Mouse (Mus musculus): ENCODE measurements around the gene Ssh3. TPM values are rescaled to one million over a fixed set of nuclear protein-coding genes. Genes with fewer than 3 reads are reported as not detected.

Ssh3 gene
- polyA plus RNA-seq (2012; fragmentation: generic; extraction: Trizol), result 0.17 TPM

DNA sequence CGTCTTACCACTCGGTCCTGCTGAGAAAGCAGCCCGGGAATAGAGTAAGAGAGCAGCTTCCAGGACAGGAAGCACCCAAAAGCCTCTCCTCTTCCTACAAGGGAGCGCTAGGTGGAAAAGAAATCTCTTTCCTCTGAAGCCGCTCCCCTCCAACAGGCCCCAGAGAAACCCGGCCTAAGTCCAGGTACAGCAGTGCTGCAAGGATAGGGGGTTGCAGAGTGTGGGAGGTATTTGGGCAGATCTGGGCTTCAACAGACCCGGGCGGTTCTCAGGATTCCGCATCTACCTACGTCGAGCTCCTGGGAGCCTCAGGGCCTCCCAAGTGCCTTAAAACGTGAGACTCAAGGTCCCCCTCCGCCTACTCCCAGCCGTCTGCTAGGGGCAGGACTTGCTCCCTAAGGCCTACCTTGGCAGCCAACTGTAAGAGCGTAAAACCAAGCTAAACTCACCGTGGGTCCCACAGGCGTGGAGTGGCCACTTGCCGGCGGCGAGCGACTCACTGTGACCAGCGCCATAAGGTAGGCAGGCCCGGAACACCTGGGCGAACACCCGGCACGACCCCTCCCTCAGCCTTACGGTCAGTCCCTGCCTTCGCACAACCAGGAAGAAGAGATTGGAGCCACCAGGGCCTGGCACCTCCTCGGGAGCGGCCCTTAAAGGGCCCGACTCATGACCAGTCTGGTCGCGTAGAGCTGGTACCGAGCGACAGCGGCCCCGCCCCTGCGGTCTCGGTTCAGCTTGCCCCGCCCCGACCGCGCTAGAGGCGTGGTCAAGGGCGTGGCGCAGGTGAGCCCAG is at the start of gene Ssh3:
TSS of gene Ssh3 (minus strand) at position 615 of the 796 bp plus-strand sequence.
- no peak within 1 kb of the TSS for H3ac ChIP-seq (ENCODE audit: control insufficient read depth, insufficient read length)
- H3K4me2 ChIP-seq (ENCODE audit: low read depth), result no peak within 1 kb of the TSS
- H3K27me3 ChIP-seq (ENCODE audit: control insufficient read depth, insufficient read depth, insufficient read length), result no peaks in the 10 kb centered on the region
- no peak for TF ChIP-seq MAX (IDR thresholded peaks at IDR 0.05; ENCODE audit: low read depth)
- no peak for TF ChIP-seq SRF (IDR thresholded peaks at IDR 0.05; ENCODE audit: control insufficient read depth, insufficient read length, low read depth)
- no peak for TF ChIP-seq REST (IDR thresholded peaks at IDR 0.05; ENCODE audit: insufficient read depth, insufficient read length)
- no peak for TF ChIP-seq E2F4 (IDR thresholded peaks at IDR 0.05; ENCODE audit: insufficient read depth)
- no peak for TF ChIP-seq POLR2A (IDR thresholded peaks at IDR 0.05; ENCODE audit: insufficient read length, low read depth)
- TF ChIP-seq POLR2AphosphoS2 (IDR thresholded peaks at IDR 0.05; ENCODE audit: insufficient read length, low read depth), result no peak
- TF ChIP-seq MYOD1 (IDR thresholded peaks at IDR 0.05; ENCODE audit: control insufficient read depth in 1 of 3, insufficient read length in 2 of 3, low read depth in 2 of 3), result no peak
- TF ChIP-seq TCF3 (IDR thresholded peaks at IDR 0.05; ENCODE audit: insufficient read length, low read depth), result no peak
- TF ChIP-seq CEBPB (IDR thresholded peaks at IDR 0.05; ENCODE audit: insufficient read depth, poor library complexity, severe bottlenecking), result no peak
- no peak for TF ChIP-seq TCF12 (IDR thresholded peaks at IDR 0.05; ENCODE audit: insufficient read depth, poor library complexity, severe bottlenecking)
- no peak for TF ChIP-seq MYOG (IDR thresholded peaks at IDR 0.05; ENCODE audit: control insufficient read depth in 1 of 3, insufficient read depth in 1 of 3, insufficient read length in 2 of 3, low read depth in 2 of 3)
- TF ChIP-seq USF1 (IDR thresholded peaks at IDR 0.05; ENCODE audit: low read depth), result no peak
- no peaks in the 10 kb centered on the region for H3K36me3 ChIP-seq (ENCODE audit: control insufficient read depth, insufficient read depth)
- no peak within 1 kb of the TSS for H3K4me3 ChIP-seq
- no peaks in the 10 kb centered on the region for H3K79me2 ChIP-seq (ENCODE audit: control insufficient read depth, insufficient read depth)

DNA sequence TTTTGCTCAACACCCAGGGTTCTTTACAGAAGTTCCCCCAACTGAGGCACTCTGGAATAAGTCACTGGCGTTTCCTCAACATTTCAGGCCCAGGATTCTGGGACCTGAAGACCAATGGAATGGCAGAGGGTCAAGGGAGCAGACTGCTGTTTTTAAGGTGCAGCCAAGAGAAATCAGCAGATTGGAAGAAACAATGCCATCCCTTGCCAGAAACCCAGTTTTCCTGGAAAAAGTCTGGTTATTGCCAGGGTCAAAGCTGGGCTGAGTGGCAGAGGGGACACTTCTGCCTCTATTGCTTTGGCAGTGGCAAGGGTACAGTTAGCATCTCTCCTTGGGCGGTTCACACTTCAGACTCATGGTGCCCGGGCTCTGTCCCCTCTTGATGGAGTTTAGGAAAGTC is 48.2 kb upstream of the Ssh3 start:
- no peaks in the 10 kb centered on the region for H3K27me3 ChIP-seq (ENCODE audit: control insufficient read depth, insufficient read depth, insufficient read length)
- H3K79me2 ChIP-seq (ENCODE audit: control insufficient read depth, insufficient read depth), result no peaks in the 10 kb centered on the region
- H3ac ChIP-seq (ENCODE audit: control insufficient read depth, insufficient read length), result no peak overlapping the region
- H3K4me3 ChIP-seq, result no peak overlapping the region
- peaks cover 35% of the 10 kb centered on the region for H3K36me3 ChIP-seq (ENCODE audit: control insufficient read depth, insufficient read depth)
- no peak overlapping the region for H3K4me2 ChIP-seq (ENCODE audit: low read depth)
- no peak for TF ChIP-seq MAX (IDR thresholded peaks at IDR 0.05; ENCODE audit: low read depth)
- no peak for TF ChIP-seq E2F4 (IDR thresholded peaks at IDR 0.05; ENCODE audit: insufficient read depth)
- no peak for TF ChIP-seq MYOG (IDR thresholded peaks at IDR 0.05; ENCODE audit: control insufficient read depth in 1 of 3, insufficient read depth in 1 of 3, insufficient read length in 2 of 3, low read depth in 2 of 3)
- no peak for TF ChIP-seq POLR2A (IDR thresholded peaks at IDR 0.05; ENCODE audit: insufficient read length, low read depth)
- no peak for TF ChIP-seq SRF (IDR thresholded peaks at IDR 0.05; ENCODE audit: control insufficient read depth, insufficient read length, low read depth)
- no peak for TF ChIP-seq TCF12 (IDR thresholded peaks at IDR 0.05; ENCODE audit: insufficient read depth, poor library complexity, severe bottlenecking)
- no peak for TF ChIP-seq TCF3 (IDR thresholded peaks at IDR 0.05; ENCODE audit: insufficient read length, low read depth)
- no peak for TF ChIP-seq POLR2AphosphoS2 (IDR thresholded peaks at IDR 0.05; ENCODE audit: insufficient read length, low read depth)

DNA sequence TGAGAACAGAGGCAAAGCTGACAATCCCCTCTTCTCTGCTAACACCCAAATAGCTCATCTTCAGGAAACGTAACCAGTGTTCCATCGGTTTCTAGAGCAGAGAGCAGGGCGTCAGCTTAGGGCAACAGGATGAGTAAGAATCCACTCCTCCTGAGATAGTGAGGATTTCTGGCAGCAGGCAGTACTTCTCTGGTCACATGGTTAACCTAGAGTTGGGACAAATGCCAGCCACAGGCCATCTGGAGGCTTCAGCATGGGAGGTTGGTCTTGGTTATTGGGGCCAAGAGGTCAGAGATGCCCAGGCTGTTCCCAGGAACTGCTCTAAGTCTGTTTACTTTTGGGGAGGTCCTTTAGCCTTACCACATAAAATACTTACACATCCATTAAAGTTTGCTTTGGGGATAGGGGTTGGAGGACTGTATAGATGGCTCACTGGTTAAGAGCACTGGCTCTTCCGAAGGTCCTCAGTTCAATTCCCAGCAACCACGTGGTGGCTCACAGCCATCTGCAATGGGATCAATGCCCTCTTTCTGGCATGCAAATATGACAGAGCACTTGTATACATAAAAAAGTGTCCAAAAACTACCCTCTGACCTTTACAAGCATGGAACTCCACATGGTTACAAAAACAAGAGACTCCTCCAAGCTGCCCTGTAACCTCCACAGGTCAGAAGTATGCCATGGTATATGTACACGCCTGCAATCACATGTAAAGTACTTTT is 46.4 kb upstream of the Ssh3 start:
- Histone ChIP-seq H3K4me2 (ENCODE audit: low read depth) (peak overlapping the region; percentile 55), H3K27me3 (ENCODE audit: control insufficient read depth, insufficient read depth, insufficient read length) (no peaks in the 10 kb centered on the region), H3K79me2 (ENCODE audit: control insufficient read depth, insufficient read depth) (no peaks in the 10 kb centered on the region), H3K4me3 (no peak overlapping the region), H3K36me3 (ENCODE audit: control insufficient read depth, insufficient read depth) (peaks cover 25% of the 10 kb centered on the region), H3ac (ENCODE audit: control insufficient read depth, insufficient read length) (no peak overlapping the region)
- peak; percentile 89 for TF ChIP-seq USF1 (IDR thresholded peaks at IDR 0.05; ENCODE audit: low read depth)
- no peak for TF ChIP-seq CEBPB (IDR thresholded peaks at IDR 0.05; ENCODE audit: insufficient read depth, poor library complexity, severe bottlenecking)
- TF ChIP-seq MAX (IDR thresholded peaks at IDR 0.05; ENCODE audit: low read depth), result no peak
- peak in 1 of 3 experiments; percentile 6 for TF ChIP-seq MYOG (IDR thresholded peaks at IDR 0.05; ENCODE audit: control insufficient read depth in 1 of 3, insufficient read depth in 1 of 3, insufficient read length in 2 of 3, low read depth in 2 of 3)
- no peak for TF ChIP-seq SRF (IDR thresholded peaks at IDR 0.05; ENCODE audit: control insufficient read depth, insufficient read length, low read depth)
- TF ChIP-seq POLR2AphosphoS2 (IDR thresholded peaks at IDR 0.05; ENCODE audit: insufficient read length, low read depth), result peak; percentile 24

DNA sequence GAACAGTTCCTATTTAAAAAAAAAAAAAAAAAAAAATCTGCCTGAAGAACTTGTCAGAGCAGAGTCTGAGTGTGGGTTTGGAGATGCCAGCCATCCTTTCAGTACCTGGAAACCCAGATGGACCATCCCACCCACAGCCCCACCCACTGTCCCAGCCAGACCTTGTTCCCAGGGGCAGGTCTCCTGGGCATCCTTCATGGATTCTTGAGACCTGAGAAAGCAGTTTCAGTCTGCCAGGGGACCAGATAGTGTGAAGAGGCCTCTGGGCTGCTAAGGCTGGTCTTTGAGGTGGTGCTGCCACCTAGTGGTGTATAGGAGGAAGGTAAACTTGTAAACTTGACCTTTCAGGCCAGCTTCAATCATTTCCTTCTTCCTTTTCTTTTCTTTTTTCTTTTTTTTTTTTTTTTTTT is 40.8 kb upstream of the Ssh3 start:
- Histone ChIP-seq H3K79me2 (ENCODE audit: control insufficient read depth, insufficient read depth) (peaks cover 9% of the 10 kb centered on the region), H3K4me3 (no peak overlapping the region), H3K36me3 (ENCODE audit: control insufficient read depth, insufficient read depth) (no peaks in the 10 kb centered on the region), H3K27me3 (ENCODE audit: control insufficient read depth, insufficient read depth, insufficient read length) (no peaks in the 10 kb centered on the region), H3K4me2 (ENCODE audit: low read depth) (no peak overlapping the region), H3ac (ENCODE audit: control insufficient read depth, insufficient read length) (no peak overlapping the region)
- no peak for TF ChIP-seq TCF3 (IDR thresholded peaks at IDR 0.05; ENCODE audit: insufficient read length, low read depth)
- TF ChIP-seq MYOD1 (IDR thresholded peaks at IDR 0.05; ENCODE audit: control insufficient read depth in 1 of 3, insufficient read length in 2 of 3, low read depth in 2 of 3), result no peak
- TF ChIP-seq POLR2AphosphoS2 (IDR thresholded peaks at IDR 0.05; ENCODE audit: insufficient read length, low read depth), result no peak
- no peak for TF ChIP-seq USF1 (IDR thresholded peaks at IDR 0.05; ENCODE audit: low read depth)
- no peak for TF ChIP-seq CEBPB (IDR thresholded peaks at IDR 0.05; ENCODE audit: insufficient read depth, poor library complexity, severe bottlenecking)
- no peak for TF ChIP-seq TCF12 (IDR thresholded peaks at IDR 0.05; ENCODE audit: insufficient read depth, poor library complexity, severe bottlenecking)
- no peak for TF ChIP-seq E2F4 (IDR thresholded peaks at IDR 0.05; ENCODE audit: insufficient read depth)

All from myocyte (in vitro differentiated cells).